Mouse (Mus musculus) midbrain, embryonic 15.5 days (tissue): ENCODE results near the gene Bach1. TPM values are rescaled to one million over a fixed set of nuclear protein-coding genes. Genes with fewer than 3 reads are reported as not detected.

Experiments used
- ATAC-seq: fragments of 200-750 bp; cut with Nextera tagmentation; replicated peaks from 2 replicates; pipeline ENCODE4 v1.8.0; 2017; ENCODE audit warnings: moderate TSS enrichment
- H3K27ac ChIP-seq: fragments of 300-500 bp; sonication (generic); 2 replicates; pipeline ENCODE4 v1.5.1; 2015; ENCODE audit warnings: mild to moderate bottlenecking, inconsistent platforms
- H3K27me3 ChIP-seq: fragments of 300-500 bp; sonication (generic); replicated peaks from 2 replicates; pipeline ENCODE4 v1.6.1; 2015; ENCODE audit warnings: inconsistent platforms
- H3K36me3 ChIP-seq: fragments of 300-500 bp; sonication (generic); replicated peaks from 2 replicates; pipeline ENCODE4 v1.6.1; 2015; ENCODE audit warnings: inconsistent platforms
- H3K4me1 ChIP-seq: fragments of 300-500 bp; sonication (generic); 2 replicates; pipeline ENCODE4 v1.6.1; 2015; ENCODE audit warnings: inconsistent platforms
- H3K4me2 ChIP-seq: fragments of 300-500 bp; sonication (generic); 2 replicates; pipeline ENCODE4 v1.6.1; 2015; ENCODE audit warnings: inconsistent platforms, mild to moderate bottlenecking, moderate library complexity
- H3K4me3 ChIP-seq: fragments of 300-500 bp; sonication (generic); 2 replicates; pipeline ENCODE4 v1.5.1; 2015; ENCODE audit warnings: mild to moderate bottlenecking, inconsistent platforms
- H3K9ac ChIP-seq: fragments of 300-500 bp; sonication (generic); 2 replicates; pipeline ENCODE4 v1.6.1; 2015; ENCODE audit warnings: mild to moderate bottlenecking, inconsistent platforms
- H3K9me3 ChIP-seq: fragments of 300-500 bp; sonication (generic); 2 replicates; pipeline ENCODE4 v1.6.1; 2016; ENCODE audit warnings: inconsistent platforms
- whole genome bisulfite sequencing: fragments of 180-500 bp; shearing (Covaris S2); methylation state at CpG from one replicate; pipeline ENCODE4 v1.1.7; 2015; ENCODE audit warnings: mixed read lengths; 5-methylcytosine and 5-hydroxymethylcytosine counted together
- polyA plus RNA-seq: library from polyadenylated mRNA; unstranded; fragments of >200 nt; fragmentation: Nextera tagmentation; extraction: Ambion mirVana; gene quantifications from 2 replicates; pipeline ENCODE4 v1.2.1, GENCODE M21; 2015

Bach1 gene
- polyA plus RNA-seq, 1 experiment from 2014 or later: 21.3 TPM

DNA sequence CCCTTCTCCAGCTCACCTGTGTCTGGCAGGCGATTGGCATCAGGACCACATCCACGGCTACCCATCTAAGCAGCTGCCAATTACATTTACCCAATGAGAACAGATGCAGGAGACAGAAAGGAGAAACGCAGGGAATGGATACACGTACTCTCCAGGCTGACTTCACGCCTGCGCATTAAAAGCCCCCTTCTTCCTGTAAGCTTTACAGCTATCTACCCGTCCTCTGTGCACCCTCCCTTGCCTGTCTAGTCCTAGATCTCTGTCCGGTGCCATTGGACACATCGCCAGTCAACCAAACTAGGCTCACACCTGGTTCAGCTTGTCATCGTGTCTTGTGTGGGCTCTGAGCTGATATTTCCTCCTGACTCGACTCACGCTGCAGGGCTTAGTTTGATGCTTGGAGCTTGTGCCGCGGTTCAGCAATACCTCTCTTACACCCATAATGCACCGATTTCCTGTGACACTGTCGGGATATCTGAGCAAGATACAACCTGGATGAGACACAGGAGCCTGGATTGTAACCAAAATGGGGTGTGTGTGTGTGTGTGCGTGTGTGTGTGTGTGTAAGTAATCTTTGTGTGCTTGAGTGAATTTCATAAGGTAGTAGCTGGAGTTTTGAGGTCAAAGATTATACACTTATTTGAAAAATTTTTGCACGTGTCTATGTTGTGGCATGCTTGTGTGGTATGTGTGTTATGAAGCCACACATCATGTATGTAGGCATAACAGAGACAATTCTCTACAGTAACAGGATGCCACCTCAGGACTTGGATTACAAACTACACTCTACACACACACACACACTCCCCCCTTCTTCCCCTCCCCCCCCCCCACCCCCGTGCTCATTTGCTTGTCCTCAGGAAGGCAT lies 32.8 kb upstream of the Bach1 start:
- Histone ChIP-seq H3K4me3 (no peak overlapping the region), H3K27me3 (no peaks in the 10 kb centered on the region), H3K27ac (no peak overlapping the region), H3K4me2 (no peak overlapping the region), H3K36me3 (no peaks in the 10 kb centered on the region), H3K9me3 (no peaks in the 10 kb centered on the region), H3K9ac (no peak overlapping the region), H3K4me1 (no peaks in the 10 kb centered on the region)
- WGBS: 90% methylated on average over 19 of the region's 19 CpGs
- no peak for ATAC-seq

DNA sequence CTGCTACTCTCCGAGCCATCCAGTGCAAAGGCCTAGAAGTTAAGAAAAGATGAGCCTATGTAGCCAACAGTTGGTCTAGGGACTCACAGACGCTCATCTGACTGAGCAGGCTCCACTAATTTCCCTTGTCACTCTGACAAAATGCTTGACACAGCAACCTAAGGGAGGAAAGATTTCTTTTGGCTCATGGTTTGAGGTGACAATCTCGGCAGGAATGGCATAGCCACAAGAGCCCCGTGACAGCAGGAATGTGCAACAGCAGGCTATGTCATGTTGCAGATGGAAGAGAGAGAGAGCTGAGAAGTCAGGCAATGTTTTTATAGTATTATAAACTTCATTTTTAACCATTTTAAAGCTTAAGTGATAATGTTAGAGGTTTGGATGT lies 32.1 kb upstream of the Bach1 start:
- 89% methylated on average over 4 of the region's 4 CpGs for WGBS
- ATAC-seq: no peak
- Histone ChIP-seq H3K4me2 (no peak overlapping the region), H3K4me3 (no peak overlapping the region), H3K36me3 (no peaks in the 10 kb centered on the region), H3K27me3 (no peaks in the 10 kb centered on the region), H3K4me1 (no peaks in the 10 kb centered on the region), H3K9me3 (no peaks in the 10 kb centered on the region), H3K27ac (no peak overlapping the region), H3K9ac (no peak overlapping the region)

DNA sequence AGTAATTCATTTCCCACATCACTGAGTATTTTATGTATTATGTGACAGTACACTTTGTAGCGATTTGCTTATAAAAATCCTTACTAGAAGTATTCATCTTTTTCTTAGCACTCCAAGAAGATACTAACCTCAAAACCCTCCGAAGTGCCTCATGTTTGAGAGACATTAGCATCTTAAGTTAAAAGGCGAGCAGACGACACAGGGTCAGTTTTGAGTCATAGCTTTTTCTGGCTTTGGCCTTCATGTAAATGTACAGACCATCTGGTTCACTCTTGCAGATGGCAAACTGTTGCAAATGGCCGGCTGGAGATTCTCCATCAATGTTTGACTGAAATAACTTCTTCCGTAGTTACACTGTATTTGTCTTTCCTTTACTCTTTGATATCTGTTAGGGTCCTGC lies 30.7 kb upstream of the Bach1 start:
- Histone ChIP-seq H3K4me1 (no peaks in the 10 kb centered on the region), H3K9ac (no peak overlapping the region), H3K9me3 (no peaks in the 10 kb centered on the region), H3K4me2 (no peak overlapping the region), H3K4me3 (no peak overlapping the region), H3K27me3 (no peaks in the 10 kb centered on the region), H3K27ac (no peak overlapping the region), H3K36me3 (no peaks in the 10 kb centered on the region)
- WGBS: 91% methylated on average over 6 of the region's 6 CpGs
- ATAC-seq: no peak

DNA sequence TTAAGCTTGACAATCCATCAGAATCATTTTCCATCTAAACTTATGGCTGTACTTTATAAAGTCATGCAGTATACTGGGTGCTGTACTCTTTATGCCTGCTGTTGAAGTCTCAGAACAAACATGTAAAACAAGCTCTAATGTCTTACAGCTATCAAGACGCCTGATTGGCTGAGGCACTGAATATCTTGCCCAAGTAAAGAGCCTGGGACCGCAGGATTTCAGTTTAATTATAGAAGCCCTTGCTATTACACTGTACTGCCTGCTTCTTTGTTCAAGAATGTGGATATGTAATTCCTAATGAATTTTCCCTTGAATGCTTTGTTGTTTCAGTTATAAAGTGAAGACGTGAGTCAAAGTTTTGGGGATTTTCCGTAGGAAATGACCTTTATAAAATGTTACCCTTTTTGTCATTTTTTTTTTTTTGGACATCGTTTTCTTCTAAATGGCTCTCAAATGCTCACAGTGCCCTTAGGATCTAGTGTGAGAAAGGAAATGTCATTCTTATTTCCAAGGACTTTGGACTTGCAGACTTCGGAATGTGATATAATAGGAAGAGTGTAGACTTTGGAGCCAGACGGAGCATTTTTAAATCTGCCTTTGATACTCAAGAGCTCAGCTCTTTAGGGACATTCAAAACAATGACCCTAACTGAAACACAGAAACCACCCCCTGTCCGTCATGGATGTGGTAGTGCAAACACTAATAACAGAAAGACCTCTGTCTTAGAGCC lies 28.5 kb upstream of the Bach1 start:
- H3K9me3 ChIP-seq: no peaks in the 10 kb centered on the region
- no peaks in the 10 kb centered on the region for H3K4me1 ChIP-seq
- no peak overlapping the region for H3K4me2 ChIP-seq
- H3K9ac ChIP-seq: no peak overlapping the region
- H3K36me3 ChIP-seq: no peaks in the 10 kb centered on the region
- H3K4me3 ChIP-seq: no peak overlapping the region
- WGBS: 77% methylated on average over 8 of the region's 8 CpGs
- no peak overlapping the region for H3K27ac ChIP-seq
- no peaks in the 10 kb centered on the region for H3K27me3 ChIP-seq
- ATAC-seq: no peak

DNA sequence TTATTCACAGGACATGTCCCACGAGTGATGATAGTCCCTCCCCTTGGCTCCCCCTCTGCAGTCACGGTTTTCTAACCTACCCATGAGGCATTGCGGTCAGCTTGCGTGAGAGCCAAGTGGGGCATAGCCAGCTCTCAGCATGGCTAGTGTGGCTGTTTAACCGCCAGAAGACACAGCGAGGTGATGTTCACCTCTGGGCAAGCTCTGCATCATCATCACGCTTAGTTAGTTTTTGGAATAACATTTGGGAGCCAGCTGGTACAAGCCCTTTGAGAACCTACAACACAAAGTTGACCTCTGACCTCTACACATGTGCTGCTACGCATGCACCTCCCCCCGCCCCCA lies 28.0 kb upstream of the Bach1 start:
- H3K4me1 ChIP-seq: no peaks in the 10 kb centered on the region
- no peak overlapping the region for H3K4me2 ChIP-seq
- H3K9ac ChIP-seq: no peak overlapping the region
- no peak overlapping the region for H3K4me3 ChIP-seq
- ATAC-seq: no peak
- H3K27me3 ChIP-seq: no peaks in the 10 kb centered on the region
- H3K9me3 ChIP-seq: no peaks in the 10 kb centered on the region
- no peaks in the 10 kb centered on the region for H3K36me3 ChIP-seq
- H3K27ac ChIP-seq: no peak overlapping the region
- WGBS: 81% methylated on average over 9 of the region's 9 CpGs

DNA sequence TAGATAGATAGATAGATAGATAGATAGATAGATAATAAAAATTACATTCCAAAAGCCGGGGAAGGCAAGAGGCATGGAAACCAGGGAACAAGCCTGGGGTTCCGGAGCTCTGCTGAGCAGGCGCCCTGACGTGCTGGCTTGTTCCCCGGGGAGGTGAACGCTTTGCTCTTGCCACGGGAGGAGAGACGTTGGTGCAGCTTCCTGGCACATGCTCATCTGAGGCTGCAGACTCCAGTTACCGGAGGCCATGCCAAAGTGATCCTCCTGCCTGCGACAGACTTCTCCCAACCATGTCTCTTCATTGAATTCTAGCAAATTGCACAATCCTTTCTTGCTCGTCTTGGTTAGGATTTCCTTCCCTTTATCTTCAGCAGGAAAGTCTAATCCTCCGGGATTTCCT lies 27.4 kb upstream of the Bach1 start:
- H3K36me3 ChIP-seq: no peaks in the 10 kb centered on the region
- ATAC-seq: no peak
- no peak overlapping the region for H3K9ac ChIP-seq
- H3K4me1 ChIP-seq: no peaks in the 10 kb centered on the region
- no peak overlapping the region for H3K27ac ChIP-seq
- 75% methylated on average over 12 of the region's 12 CpGs for WGBS
- no peaks in the 10 kb centered on the region for H3K9me3 ChIP-seq
- no peaks in the 10 kb centered on the region for H3K27me3 ChIP-seq
- H3K4me2 ChIP-seq: no peak overlapping the region
- H3K4me3 ChIP-seq: no peak overlapping the region

DNA sequence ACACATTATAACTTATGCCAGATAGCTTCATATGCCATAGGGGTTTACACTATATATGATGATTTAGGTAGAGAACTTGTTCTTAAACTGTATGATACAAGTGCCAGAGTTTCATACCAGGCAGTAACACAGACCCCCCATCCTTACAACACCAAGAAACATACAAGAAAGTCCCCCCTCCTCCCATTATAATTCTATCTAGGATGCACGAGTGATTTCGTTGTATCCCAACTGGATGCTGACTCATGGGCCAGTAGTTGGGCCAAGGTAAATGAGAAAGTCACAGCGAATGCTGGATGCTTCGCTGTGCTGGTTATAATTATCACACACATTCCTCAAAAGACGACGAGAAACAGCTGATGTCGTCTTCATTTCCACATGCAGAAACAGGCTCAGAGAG lies 25.6 kb upstream of the Bach1 start:
- H3K4me2 ChIP-seq: no peak overlapping the region
- no peaks in the 10 kb centered on the region for H3K27me3 ChIP-seq
- H3K9ac ChIP-seq: no peak overlapping the region
- no peaks in the 10 kb centered on the region for H3K36me3 ChIP-seq
- no peak for ATAC-seq
- no peaks in the 10 kb centered on the region for H3K9me3 ChIP-seq
- H3K4me3 ChIP-seq: no peak overlapping the region
- 88% methylated on average over 7 of the region's 7 CpGs for WGBS
- no peaks in the 10 kb centered on the region for H3K4me1 ChIP-seq
- H3K27ac ChIP-seq: no peak overlapping the region

DNA sequence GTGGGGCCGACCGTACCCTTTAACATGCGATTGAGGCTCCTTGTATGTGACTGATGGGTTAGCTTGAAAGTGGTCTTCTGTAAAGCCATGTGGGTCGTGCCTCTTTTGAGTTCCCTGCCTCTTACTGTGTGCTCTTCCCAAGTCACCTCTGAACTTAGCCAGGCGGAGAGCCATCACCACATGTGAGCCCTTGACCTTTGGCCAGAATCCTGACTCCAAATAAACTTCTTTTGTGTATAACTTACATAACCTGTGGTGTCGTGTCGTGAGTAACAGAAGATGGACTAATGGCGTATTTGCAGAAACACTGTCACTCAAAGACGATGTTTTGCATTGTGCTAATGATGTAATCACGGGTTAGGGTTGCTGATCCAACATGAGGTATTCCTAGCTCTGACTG lies 22.6 kb upstream of the Bach1 start:
- Histone ChIP-seq H3K27me3 (no peaks in the 10 kb centered on the region), H3K4me1 (no peaks in the 10 kb centered on the region), H3K4me3 (no peak overlapping the region), H3K27ac (no peak overlapping the region), H3K9me3 (no peaks in the 10 kb centered on the region), H3K36me3 (no peaks in the 10 kb centered on the region), H3K9ac (no peak overlapping the region), H3K4me2 (no peak overlapping the region)
- WGBS: 79% methylated on average over 10 of the region's 10 CpGs
- no peak for ATAC-seq

DNA sequence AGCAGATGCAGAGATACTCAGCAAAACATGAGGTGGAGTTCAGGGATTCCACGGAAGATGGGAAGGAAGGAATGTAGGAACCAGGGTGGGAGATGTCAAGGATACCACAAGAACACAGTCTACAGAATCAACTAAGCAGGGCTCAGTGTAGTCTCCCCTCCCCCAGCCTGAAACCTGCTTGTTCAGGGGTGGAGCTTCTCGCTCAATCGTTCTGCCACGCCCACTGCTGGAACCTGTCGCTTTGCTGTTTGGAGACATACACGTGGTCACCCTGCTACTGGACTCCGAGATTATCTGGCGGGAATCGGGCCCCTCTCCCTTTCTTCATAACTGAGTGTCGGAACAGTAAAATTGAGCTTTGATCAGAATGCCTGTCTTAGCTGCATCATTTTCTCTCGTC lies 20.1 kb upstream of the Bach1 start:
- no peaks in the 10 kb centered on the region for H3K36me3 ChIP-seq
- no peaks in the 10 kb centered on the region for H3K9me3 ChIP-seq
- WGBS: 75% methylated on average over 11 of the region's 11 CpGs
- no peaks in the 10 kb centered on the region for H3K27me3 ChIP-seq
- H3K27ac ChIP-seq: no peak overlapping the region
- no peak for ATAC-seq
- no peak overlapping the region for H3K4me2 ChIP-seq
- H3K4me3 ChIP-seq: no peak overlapping the region
- H3K9ac ChIP-seq: no peak overlapping the region
- no peaks in the 10 kb centered on the region for H3K4me1 ChIP-seq

DNA sequence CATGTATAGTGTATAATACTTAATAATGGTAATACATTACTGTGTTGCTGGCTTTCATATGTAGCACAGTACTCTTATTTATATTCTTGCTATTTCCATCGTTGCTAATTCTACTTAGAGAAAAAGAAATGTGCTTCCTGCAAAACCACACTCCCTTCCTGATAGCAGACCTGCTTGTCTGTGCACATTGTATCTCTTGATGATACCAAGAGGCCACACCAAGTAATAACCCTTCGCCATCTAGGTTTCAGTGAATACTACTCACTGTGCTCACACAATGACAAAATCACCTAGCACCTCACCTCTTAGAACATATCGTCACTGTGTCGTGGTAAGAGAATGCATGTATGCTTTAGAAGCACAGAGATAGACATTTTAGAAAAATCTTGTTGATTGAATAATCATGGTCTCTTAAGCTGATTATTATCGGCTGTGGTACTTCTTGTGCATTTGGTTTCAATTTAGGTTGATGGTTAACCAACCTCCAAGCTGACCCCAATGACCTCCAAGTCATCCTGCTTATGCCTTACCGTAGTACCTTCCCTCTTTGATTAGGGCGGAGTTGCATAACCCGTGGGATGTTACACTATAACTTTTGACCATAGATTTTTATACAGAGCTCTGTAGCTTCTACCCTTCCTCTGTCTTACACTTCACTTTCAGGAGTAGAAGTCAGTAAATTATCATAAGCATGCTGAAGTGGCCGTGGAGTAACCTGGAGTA lies 17.7 kb upstream of the Bach1 start:
- Histone ChIP-seq H3K4me1 (no peaks in the 10 kb centered on the region), H3K4me2 (no peak overlapping the region), H3K27ac (no peak overlapping the region), H3K9me3 (no peaks in the 10 kb centered on the region), H3K27me3 (no peaks in the 10 kb centered on the region), H3K9ac (no peak overlapping the region), H3K4me3 (no peak overlapping the region), H3K36me3 (no peaks in the 10 kb centered on the region)
- ATAC-seq: no peak
- 92% methylated on average over 9 of the region's 9 CpGs for WGBS

DNA sequence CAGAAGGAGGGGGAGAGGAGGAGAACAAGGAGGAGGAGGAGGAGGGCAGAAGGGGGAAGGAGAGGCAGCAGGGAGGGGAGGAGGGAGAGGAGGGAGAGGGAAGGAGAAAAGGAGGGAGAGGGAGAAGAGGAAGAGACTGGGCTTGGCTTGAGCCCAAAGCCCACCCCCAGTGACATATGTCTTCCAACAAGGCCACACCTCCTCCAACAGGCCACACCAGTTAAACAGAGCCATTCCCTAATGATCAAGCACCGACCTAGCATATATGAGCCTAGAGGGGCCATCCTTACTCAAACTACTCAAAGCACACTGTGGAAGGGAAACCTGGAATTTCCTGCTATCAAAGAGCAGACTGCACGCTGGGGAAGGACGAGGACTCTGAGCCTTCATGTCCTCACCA lies 16.9 kb upstream of the Bach1 start:
- no peak overlapping the region for H3K4me3 ChIP-seq
- no peaks in the 10 kb centered on the region for H3K27me3 ChIP-seq
- ATAC-seq: no peak
- H3K9ac ChIP-seq: no peak overlapping the region
- no peaks in the 10 kb centered on the region for H3K4me1 ChIP-seq
- H3K27ac ChIP-seq: no peak overlapping the region
- no peaks in the 10 kb centered on the region for H3K36me3 ChIP-seq
- WGBS: 70% methylated on average over 3 of the region's 3 CpGs
- no peaks in the 10 kb centered on the region for H3K9me3 ChIP-seq
- no peak overlapping the region for H3K4me2 ChIP-seq

DNA sequence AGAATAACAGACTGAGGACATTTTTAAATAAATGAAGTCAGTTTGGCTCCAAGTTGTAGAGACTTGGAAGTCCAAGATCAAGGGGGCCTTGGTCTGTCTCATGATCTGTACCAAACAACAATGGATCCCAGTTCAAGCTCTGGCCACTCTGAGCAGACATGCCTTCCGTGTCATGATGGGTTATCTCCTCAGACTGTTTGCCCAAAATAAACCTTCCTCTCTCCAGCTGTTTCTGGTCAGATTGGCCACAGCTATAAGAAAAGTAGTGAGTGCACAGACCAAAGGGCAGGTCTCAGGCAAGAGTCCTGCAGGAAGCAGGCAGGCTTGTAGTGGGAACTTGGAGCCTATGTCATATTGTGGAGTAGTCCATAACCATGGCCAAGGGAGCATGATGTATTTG lies 12.3 kb upstream of the Bach1 start:
- no peak for ATAC-seq
- WGBS: 86% methylated on average over 1 of the region's 1 CpGs
- Histone ChIP-seq H3K27me3 (no peaks in the 10 kb centered on the region), H3K4me2 (no peak overlapping the region), H3K4me1 (no peaks in the 10 kb centered on the region), H3K4me3 (no peak overlapping the region), H3K27ac (no peak overlapping the region), H3K9me3 (no peaks in the 10 kb centered on the region), H3K9ac (no peak overlapping the region), H3K36me3 (no peaks in the 10 kb centered on the region)
